Mouse (Mus musculus): Measurements from ENCODE around the gene Rps18.

The Rps18 gene

GRCm38 (mm10) chr17:33924577-33925283 is 31.1 kb downstream of the Rps18 start:
- peak; percentile 61 for DNase-seq (ENCODE audit: low read depth, low spot score)

GRCm38 (mm10) chr17:33921361-33921760 is 34.4 kb downstream of the Rps18 start:
- no peak for DNase-seq (ENCODE audit: low read depth, low spot score)

- DNase-seq (ENCODE audit: low read depth, low spot score) = peak; percentile 80
These were observed 35.3 kb downstream of the Rps18 start for GRCm38 (mm10) chr17:33920282-33921097.

- no peak for DNase-seq (ENCODE audit: low read depth, low spot score)
These were observed 36.2 kb downstream of the Rps18 start for GRCm38 (mm10) chr17:33919351-33920281.

- no peak for DNase-seq (ENCODE audit: low read depth, low spot score)
These were observed 37.3 kb downstream of the Rps18 start for GRCm38 (mm10) chr17:33918293-33919203.

- no peak for DNase-seq (ENCODE audit: low read depth, low spot score)
These were observed 38.0 kb downstream of the Rps18 start for GRCm38 (mm10) chr17:33917656-33918292.

GRCm38 (mm10) chr17:33916847-33917655 is 38.8 kb downstream of the Rps18 start:
- DNase-seq (ENCODE audit: low read depth, low spot score) = no peak

- DNase-seq (ENCODE audit: low read depth, low spot score) = peak; percentile 67
These were observed 39.5 kb downstream of the Rps18 start for GRCm38 (mm10) chr17:33916294-33916693.

GRCm38 (mm10) chr17:33915671-33916250 is 40.0 kb downstream of the Rps18 start, which contains the start of the genes Tapbp and Zbtb22:
Gene Tapbp (plus strand): TSS chr17:33915899.
Gene Zbtb22 (plus strand): TSS chr17:33915904.
- DNase-seq (ENCODE audit: low read depth, low spot score) = peak; percentile 99

GRCm38 (mm10) chr17:33914969-33915391 is 40.8 kb downstream of the Rps18 start:
- DNase-seq (ENCODE audit: low read depth, low spot score) = no peak

GRCm38 (mm10) chr17:33913905-33914304 is 41.9 kb downstream of the Rps18 start:
- no peak for DNase-seq (ENCODE audit: low read depth, low spot score)

- DNase-seq (ENCODE audit: low read depth, low spot score) = no peak
These were observed 42.5 kb downstream of the Rps18 start for GRCm38 (mm10) chr17:33913264-33913663.

- DNase-seq (ENCODE audit: low read depth, low spot score) = no peak
These were observed 43.9 kb downstream of the Rps18 start for GRCm38 (mm10) chr17:33911813-33912414.

GRCm38 (mm10) chr17:33911052-33911812 is 44.6 kb downstream of the Rps18 start:
- DNase-seq (ENCODE audit: low read depth, low spot score) = no peak

- no peak for DNase-seq (ENCODE audit: low read depth, low spot score)
These were observed 45.3 kb downstream of the Rps18 start for GRCm38 (mm10) chr17:33910346-33911051.

- DNase-seq (ENCODE audit: low read depth, low spot score) = no peak
These were observed 45.9 kb downstream of the Rps18 start for GRCm38 (mm10) chr17:33909869-33910250.

Data from forelimb bud, embryonic 11.5 days (tissue).